Mouse (Mus musculus) forebrain, embryonic 11.5 days (tissue): ENCODE results near the gene Commd8. TPM values are rescaled to one million over a fixed set of nuclear protein-coding genes. Genes with fewer than 3 reads are reported as not detected.
"Not testable (repeated sequence)": the region's sequence is repeated elsewhere in the genome, so short reads cannot be mapped to it uniquely, and the experiment has no call there.

Experiments
- ATAC-seq: fragments of 200-750 bp; cut with Nextera tagmentation; replicated peaks from 2 replicates; pipeline ENCODE4 v1.8.0; 2017; ENCODE audit warnings: moderate TSS enrichment; ENCODE audit not compliant: low FRiP score
- DNase-seq: peaks from one replicate; pipeline ENCODE4 v3.0.0-alpha.2; 2017; ENCODE audit warnings: low spot score
- H3K27ac ChIP-seq: fragments of 300-500 bp; sonication (generic); 2 replicates; pipeline ENCODE4 v1.5.1; 2014; ENCODE audit warnings: low read depth, low read length
- H3K27me3 ChIP-seq: fragments of 300-500 bp; sonication (generic); 2 replicates; pipeline ENCODE4 v1.6.1; 2014; ENCODE audit warnings: mild to moderate bottlenecking, low read length, mixed read lengths; ENCODE audit not compliant: control insufficient read depth, insufficient read depth
- H3K36me3 ChIP-seq: fragments of 300-500 bp; sonication (generic); 2 replicates; pipeline ENCODE4 v1.6.1; 2014; ENCODE audit warnings: mild to moderate bottlenecking, low read length, moderate library complexity, mixed read lengths; ENCODE audit not compliant: control insufficient read depth, insufficient read depth
- H3K4me1 ChIP-seq: fragments of 300-500 bp; sonication (generic); replicated peaks from 2 replicates; pipeline ENCODE4 v1.6.1; 2014; ENCODE audit warnings: low read length, mixed read lengths; ENCODE audit not compliant: control insufficient read depth, insufficient read depth
- H3K4me2 ChIP-seq: fragments of 300-500 bp; sonication (generic); 2 replicates; pipeline ENCODE4 v1.6.1; 2014; ENCODE audit warnings: low read depth, mild to moderate bottlenecking, low read length, moderate library complexity, mixed read lengths; ENCODE audit not compliant: severe bottlenecking
- H3K4me3 ChIP-seq: fragments of 300-500 bp; sonication (generic); 2 replicates; pipeline ENCODE4 v1.5.1; 2014; ENCODE audit warnings: low read depth, low read length
- H3K9ac ChIP-seq: fragments of 300-500 bp; sonication (generic); 2 replicates; pipeline ENCODE4 v1.6.1; 2014; ENCODE audit warnings: low read length
- H3K9me3 ChIP-seq: fragments of 300-500 bp; sonication (generic); 2 replicates; pipeline ENCODE4 v1.6.1; 2016; ENCODE audit warnings: low read length, mixed read lengths; ENCODE audit not compliant: control insufficient read depth
- WGBS: fragments of 180-500 bp; shearing (Covaris S2); extraction: QIAGEN DNeasy Blood & Tissue Kit; methylation state at CpG from one replicate; pipeline ENCODE4 v1.1.7; 2014; 5-methylcytosine and 5-hydroxymethylcytosine counted together
- polyA plus RNA-seq: library from polyadenylated mRNA; unstranded; fragments of >200 nt; fragmentation: Nextera tagmentation; extraction: Ambion mirVana; gene quantifications from 2 replicates; pipeline ENCODE4 v1.2.1, GENCODE M21; 2014

Gene Commd8
- polyA plus RNA-seq, 1 experiment from 2014 or later, result 170 TPM

- no peak overlapping the region for H3K9ac ChIP-seq
- H3K27me3 ChIP-seq, result no peaks in the 10 kb centered on the region
- ATAC-seq (no peak), DNase-seq (no peak)
- H3K36me3 ChIP-seq, result no peaks in the 10 kb centered on the region; the same call in 1 of the 2 replicates
- H3K27ac ChIP-seq, result no peak overlapping the region
- H3K4me2 ChIP-seq, result no peak overlapping the region
- 89% methylated on average over 11 of the region's 11 CpGs for WGBS
- H3K4me1 ChIP-seq, result no peaks in the 10 kb centered on the region
- H3K9me3 ChIP-seq, result no peaks in the 10 kb centered on the region
- H3K4me3 ChIP-seq, result no peak overlapping the region
Measured at GRCm38 (mm10) chr5:72160781-72161485, 7.1 kb downstream of the Commd8 start.

GRCm38 (mm10) chr5:72159537-72159936 lies 8.5 kb downstream of the Commd8 start:
- Histone ChIP-seq H3K9ac (no peak overlapping the region), H3K9me3 (no peaks in the 10 kb centered on the region), H3K27me3 (no peaks in the 10 kb centered on the region), H3K36me3 (no peaks in the 10 kb centered on the region; the same call in 1 of the 2 replicates), H3K27ac (no peak overlapping the region), H3K4me1 (no peaks in the 10 kb centered on the region), H3K4me3 (no peak overlapping the region), H3K4me2 (no peak overlapping the region)
- DNase-seq, result no peak
- ATAC-seq, result no peak
- WGBS, result 87% methylated on average over 6 of the region's 6 CpGs

GRCm38 (mm10) chr5:72158667-72159066 lies 9.3 kb downstream of the Commd8 start:
- H3K9me3 ChIP-seq, result no peaks in the 10 kb centered on the region
- H3K27ac ChIP-seq, result no peak overlapping the region
- H3K27me3 ChIP-seq, result no peaks in the 10 kb centered on the region
- no peaks in the 10 kb centered on the region; the same call in 1 of the 2 replicates for H3K36me3 ChIP-seq
- DNase-seq (no peak), ATAC-seq (no peak)
- H3K4me3 ChIP-seq, result no peak overlapping the region
- H3K4me1 ChIP-seq, result no peaks in the 10 kb centered on the region
- no peak overlapping the region for H3K9ac ChIP-seq
- no peak overlapping the region for H3K4me2 ChIP-seq
- 93% methylated on average over 12 of the region's 12 CpGs for WGBS

- 97% methylated on average over 5 of the region's 5 CpGs for WGBS
- no peaks in the 10 kb centered on the region for H3K4me1 ChIP-seq
- no peak for ATAC-seq
Measured at GRCm38 (mm10) chr5:72156598-72156997, 11.4 kb downstream of the Commd8 start.

DNA sequence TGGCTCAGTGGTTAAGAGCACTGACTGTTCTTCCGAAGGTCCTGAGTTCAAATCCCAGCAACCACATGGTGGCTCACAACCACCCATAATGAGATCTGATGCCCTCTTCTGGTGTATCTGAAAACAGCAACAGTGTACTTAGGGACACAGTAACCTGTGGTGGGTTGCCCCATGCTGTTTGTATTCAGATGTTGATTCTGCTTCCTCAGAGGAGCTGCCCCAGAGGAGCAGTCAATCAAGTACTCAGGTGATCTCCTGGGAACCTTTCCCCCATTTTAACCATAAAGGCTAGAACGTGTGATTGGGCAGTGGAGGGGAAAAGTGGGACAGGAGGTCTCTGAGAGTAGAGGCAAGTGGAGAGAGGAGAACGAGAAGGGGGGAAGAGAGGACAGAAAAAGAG lies 12.3 kb downstream of the Commd8 start:
- not testable (repeated sequence) for H3K4me3 ChIP-seq, H3K9me3 ChIP-seq, H3K9ac ChIP-seq, H3K4me2 ChIP-seq, H3K27ac ChIP-seq, H3K36me3 ChIP-seq, DNase-seq, H3K27me3 ChIP-seq, H3K4me1 ChIP-seq, ATAC-seq
- 70% methylated on average over 3 of the region's 3 CpGs for WGBS

More at GRCm38 (mm10) chr5:72156598-72156997, 11.4 kb downstream of the Commd8 start:
- Histone ChIP-seq H3K27me3 (no peaks in the 10 kb centered on the region), H3K36me3 (no peaks in the 10 kb centered on the region; the same call in 1 of the 2 replicates), H3K9me3 (no peaks in the 10 kb centered on the region), H3K9ac (no peak overlapping the region), H3K4me3 (no peak overlapping the region), H3K27ac (no peak overlapping the region), H3K4me2 (no peak overlapping the region)
- no peak for DNase-seq

GRCm38 (mm10) chr5:72150870-72151269 lies 17.1 kb downstream of the Commd8 start:
- DNase-seq (no peak), ATAC-seq (no peak)
- 93% methylated on average over 5 of the region's 5 CpGs for WGBS
- Histone ChIP-seq H3K4me2 (no peak overlapping the region), H3K27ac (no peak overlapping the region), H3K27me3 (no peaks in the 10 kb centered on the region), H3K9ac (no peak overlapping the region), H3K4me3 (no peak overlapping the region), H3K4me1 (0 out of 2 replicates have a peak, but pooled peaks cover 2% of the 10 kb centered on the region), H3K9me3 (no peaks in the 10 kb centered on the region), H3K36me3 (no peaks in the 10 kb centered on the region)

GRCm38 (mm10) chr5:72148679-72149078 lies 19.3 kb downstream of the Commd8 start:
- no peak overlapping the region for H3K4me3 ChIP-seq
- no peak for ATAC-seq
- WGBS, result 55% methylated on average over 5 of the region's 5 CpGs
- no peak overlapping the region for H3K4me2 ChIP-seq
- no peaks in the 10 kb centered on the region for H3K36me3 ChIP-seq
- no peak overlapping the region for H3K9ac ChIP-seq
- H3K9me3 ChIP-seq, result no peaks in the 10 kb centered on the region
- 0 out of 2 replicates have a peak, but pooled peaks cover 2% of the 10 kb centered on the region for H3K4me1 ChIP-seq
- DNase-seq, result no peak
- no peak overlapping the region for H3K27ac ChIP-seq
- no peaks in the 10 kb centered on the region for H3K27me3 ChIP-seq

- Histone ChIP-seq H3K9me3 (no peaks in the 10 kb centered on the region), H3K27me3 (no peaks in the 10 kb centered on the region), H3K4me3 (no peak overlapping the region), H3K27ac (no peak overlapping the region), H3K36me3 (no peaks in the 10 kb centered on the region), H3K4me1 (no peaks in the 10 kb centered on the region), H3K4me2 (no peak overlapping the region), H3K9ac (no peak overlapping the region)
- 74% methylated on average over 1 of the region's 1 CpGs for WGBS
- DNase-seq (no peak), ATAC-seq (no peak)
Measured at GRCm38 (mm10) chr5:72139619-72140018, 28.4 kb downstream of the Commd8 start.

DNA sequence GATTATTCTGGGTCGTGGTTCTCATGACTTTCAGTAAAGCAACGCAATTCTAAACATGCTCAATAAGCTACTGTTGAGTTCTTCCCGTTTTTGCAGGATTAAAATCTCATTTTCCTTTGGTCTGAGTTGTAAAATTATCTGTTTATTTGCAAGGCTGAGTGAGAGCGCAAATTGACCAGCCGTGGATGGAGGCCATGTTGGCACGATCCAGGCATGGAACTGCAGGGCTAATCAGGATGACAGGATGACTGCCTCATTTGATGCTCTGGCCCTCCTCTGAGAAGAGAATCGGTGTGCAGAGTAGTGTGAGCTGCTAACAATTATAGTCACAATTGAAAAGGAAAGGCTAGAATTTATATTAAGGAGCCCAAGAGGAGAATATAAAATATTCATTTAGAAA lies 29.7 kb downstream of the Commd8 start:
- H3K27me3 ChIP-seq, result no peaks in the 10 kb centered on the region
- no peak overlapping the region for H3K4me2 ChIP-seq
- H3K27ac ChIP-seq, result no peak overlapping the region
- H3K9me3 ChIP-seq, result no peaks in the 10 kb centered on the region
- DNase-seq (no peak), ATAC-seq (no peak)
- H3K4me1 ChIP-seq, result no peaks in the 10 kb centered on the region
- 87% methylated on average over 7 of the region's 7 CpGs for WGBS
- H3K9ac ChIP-seq, result no peak overlapping the region
- no peaks in the 10 kb centered on the region for H3K36me3 ChIP-seq
- no peak overlapping the region for H3K4me3 ChIP-seq
